Mouse (Mus musculus): ENCODE results near the gene Riox1. TPM values are rescaled to one million over a fixed set of nuclear protein-coding genes. Genes with fewer than 3 reads are reported as not detected.

Riox1 gene
- polyA plus RNA-seq, 1 experiment, result 2.4 TPM

DNA sequence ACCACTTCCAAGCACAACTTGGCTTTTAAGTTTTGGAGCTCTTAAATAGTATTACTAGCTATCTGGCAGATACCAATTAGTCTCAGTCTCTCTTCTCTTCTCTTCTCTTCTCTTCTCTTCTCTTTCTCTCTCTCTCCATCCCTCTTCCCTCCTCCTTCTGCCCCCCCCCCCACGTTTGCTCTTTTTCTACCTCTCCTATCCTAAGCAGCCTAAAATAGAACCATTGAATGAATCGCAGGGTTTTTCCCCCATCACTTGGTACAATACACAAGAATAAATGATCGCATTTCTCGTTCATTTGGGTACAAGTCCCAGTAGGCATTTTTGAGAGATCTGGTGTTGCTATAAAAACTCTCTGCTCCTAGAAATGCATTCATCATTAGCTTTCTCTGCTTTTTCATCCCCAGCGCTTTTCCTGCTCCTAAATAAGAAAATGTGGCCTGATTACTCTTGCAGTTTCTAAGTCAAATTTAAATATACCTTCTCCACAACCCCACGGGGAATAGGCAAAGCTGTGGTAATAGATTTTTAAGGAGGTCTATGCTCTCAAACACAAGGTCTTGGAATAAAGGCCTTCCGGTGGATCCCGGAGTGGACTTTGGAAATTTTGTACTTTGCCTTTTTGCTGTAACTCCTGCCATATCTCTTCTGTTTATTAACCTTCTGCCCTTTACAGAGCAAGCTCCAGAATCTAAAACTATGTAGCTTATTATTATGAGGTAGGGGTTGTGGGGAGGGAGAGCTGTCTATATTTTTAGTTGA is 27.5 kb upstream of the Riox1 start:
- no peaks in the 10 kb centered on the region for H3K27me3 ChIP-seq (ENCODE audit: control insufficient read depth, insufficient read depth, low read length)
- peaks cover 7% of the 10 kb centered on the region for H3K4me1 ChIP-seq (ENCODE audit: control insufficient read depth, insufficient read depth, low read length)
- TF ChIP-seq POLR2A (IDR thresholded peaks at IDR 0.05; ENCODE audit: control insufficient read depth, low read depth, low read length) (no peak), CTCF (IDR thresholded peaks at IDR 0.05; ENCODE audit: control insufficient read depth, insufficient read depth, insufficient replicate concordance, low read depth, low read length) (no peak)
- H3K27ac ChIP-seq (ENCODE audit: control insufficient read depth, insufficient read depth, low read depth, low read length), result no peak overlapping the region
- H3K4me3 ChIP-seq (ENCODE audit: control insufficient read depth, low read depth, low read length), result no peak overlapping the region
- H3K36me3 ChIP-seq (ENCODE audit: control insufficient read depth, insufficient read depth, low read length), result no peaks in the 10 kb centered on the region

- TF ChIP-seq POLR2A (IDR thresholded peaks at IDR 0.05; ENCODE audit: control insufficient read depth, low read depth, low read length), result no peak
- TF ChIP-seq CTCF (IDR thresholded peaks at IDR 0.05; ENCODE audit: control insufficient read depth, insufficient read depth, insufficient replicate concordance, low read depth, low read length), result no peak
- Histone ChIP-seq H3K4me1 (ENCODE audit: control insufficient read depth, insufficient read depth, low read length) (peaks cover 7% of the 10 kb centered on the region), H3K4me3 (ENCODE audit: control insufficient read depth, low read depth, low read length) (no peak overlapping the region), H3K36me3 (ENCODE audit: control insufficient read depth, insufficient read depth, low read length) (no peaks in the 10 kb centered on the region), H3K27me3 (ENCODE audit: control insufficient read depth, insufficient read depth, low read length) (no peaks in the 10 kb centered on the region), H3K27ac (ENCODE audit: control insufficient read depth, insufficient read depth, low read depth, low read length) (no peak overlapping the region)
Measured at GRCm38 (mm10) chr12:83923486-83923859, 26.9 kb upstream of the Riox1 start.

DNA sequence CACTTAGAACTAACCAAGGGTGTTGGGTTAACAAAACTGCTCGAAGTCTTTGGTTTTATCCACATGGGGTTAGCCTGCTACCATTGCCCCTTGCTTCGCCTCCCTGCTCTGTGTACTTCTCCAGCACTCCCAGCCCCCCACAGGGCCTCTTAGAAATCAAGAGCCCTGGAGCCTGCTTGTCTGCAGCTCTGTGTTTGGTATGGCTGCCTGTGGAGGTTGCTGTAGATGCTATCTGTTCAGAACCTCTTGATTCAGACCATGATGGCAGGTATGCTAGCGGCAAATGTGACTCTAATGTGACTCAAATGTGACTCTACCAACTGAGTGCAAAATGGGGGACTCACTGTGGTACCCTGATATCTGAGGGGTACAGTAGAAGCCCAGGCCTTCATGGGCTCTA is 26.1 kb upstream of the Riox1 start:
- no peak overlapping the region for H3K4me3 ChIP-seq (ENCODE audit: control insufficient read depth, low read depth, low read length)
- H3K27me3 ChIP-seq (ENCODE audit: control insufficient read depth, insufficient read depth, low read length), result no peaks in the 10 kb centered on the region
- peaks cover 7% of the 10 kb centered on the region for H3K4me1 ChIP-seq (ENCODE audit: control insufficient read depth, insufficient read depth, low read length)
- no peak overlapping the region for H3K27ac ChIP-seq (ENCODE audit: control insufficient read depth, insufficient read depth, low read depth, low read length)
- no peaks in the 10 kb centered on the region for H3K36me3 ChIP-seq (ENCODE audit: control insufficient read depth, insufficient read depth, low read length)
- TF ChIP-seq CTCF (IDR thresholded peaks at IDR 0.05; ENCODE audit: control insufficient read depth, insufficient read depth, insufficient replicate concordance, low read depth, low read length), result no peak
- no peak for TF ChIP-seq POLR2A (IDR thresholded peaks at IDR 0.05; ENCODE audit: control insufficient read depth, low read depth, low read length)

DNA sequence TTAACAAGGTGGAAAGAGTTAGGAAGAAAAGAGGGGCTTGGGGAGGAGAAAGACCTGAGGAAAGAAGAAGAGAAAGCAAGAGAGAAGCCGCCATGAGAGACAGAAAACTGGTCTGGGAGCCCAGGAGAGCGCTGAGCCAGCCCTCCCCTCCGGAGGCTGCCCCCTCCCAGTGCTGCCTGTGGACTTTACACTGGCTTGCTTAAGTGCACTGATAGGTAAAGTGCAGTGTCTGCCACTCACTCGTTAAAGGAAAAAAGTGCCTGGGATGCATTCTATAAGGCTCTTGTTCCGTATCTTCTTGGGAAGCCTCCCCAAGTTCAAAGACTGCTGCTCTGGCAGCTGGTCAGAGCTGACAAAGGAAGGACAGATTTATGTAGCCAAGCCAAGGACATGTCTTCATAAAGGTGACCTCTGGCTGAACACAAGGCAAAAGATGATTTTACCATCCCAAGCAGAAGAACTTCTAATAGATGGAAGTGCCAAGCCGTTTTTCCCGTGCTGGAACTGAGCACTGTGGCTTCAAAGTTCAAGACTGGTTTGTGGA is 25.2 kb upstream of the Riox1 start:
- no peak overlapping the region for H3K4me3 ChIP-seq (ENCODE audit: control insufficient read depth, low read depth, low read length)

GRCm38 (mm10) chr12:83926061-83926460 is 24.3 kb upstream of the Riox1 start:
- Histone ChIP-seq H3K27ac (ENCODE audit: control insufficient read depth, insufficient read depth, low read depth, low read length) (no peak overlapping the region), H3K36me3 (ENCODE audit: control insufficient read depth, insufficient read depth, low read length) (no peaks in the 10 kb centered on the region), H3K27me3 (ENCODE audit: control insufficient read depth, insufficient read depth, low read length) (no peaks in the 10 kb centered on the region), H3K4me3 (ENCODE audit: control insufficient read depth, low read depth, low read length) (no peak overlapping the region), H3K4me1 (ENCODE audit: control insufficient read depth, insufficient read depth, low read length) (no peaks in the 10 kb centered on the region; the same call in 1 of the 2 replicates)
- TF ChIP-seq CTCF (IDR thresholded peaks at IDR 0.05; ENCODE audit: control insufficient read depth, insufficient read depth, insufficient replicate concordance, low read depth, low read length) (no peak), POLR2A (IDR thresholded peaks at IDR 0.05; ENCODE audit: control insufficient read depth, low read depth, low read length) (no peak)

More for the DNA sequence above, 25.2 kb upstream of the Riox1 start:
- Histone ChIP-seq H3K27me3 (ENCODE audit: control insufficient read depth, insufficient read depth, low read length) (no peaks in the 10 kb centered on the region), H3K36me3 (ENCODE audit: control insufficient read depth, insufficient read depth, low read length) (no peaks in the 10 kb centered on the region), H3K4me1 (ENCODE audit: control insufficient read depth, insufficient read depth, low read length) (peaks cover 4% of the 10 kb centered on the region), H3K27ac (ENCODE audit: control insufficient read depth, insufficient read depth, low read depth, low read length) (no peak overlapping the region)
- TF ChIP-seq POLR2A (IDR thresholded peaks at IDR 0.05; ENCODE audit: control insufficient read depth, low read depth, low read length), result no peak
- TF ChIP-seq CTCF (IDR thresholded peaks at IDR 0.05; ENCODE audit: control insufficient read depth, insufficient read depth, insufficient replicate concordance, low read depth, low read length), result no peak

GRCm38 (mm10) chr12:83927747-83928146 is 22.7 kb upstream of the Riox1 start:
- H3K27ac ChIP-seq (ENCODE audit: control insufficient read depth, insufficient read depth, low read depth, low read length), result no peak overlapping the region
- H3K4me3 ChIP-seq (ENCODE audit: control insufficient read depth, low read depth, low read length), result no peak overlapping the region
- TF ChIP-seq POLR2A (IDR thresholded peaks at IDR 0.05; ENCODE audit: control insufficient read depth, low read depth, low read length) (no peak), CTCF (IDR thresholded peaks at IDR 0.05; ENCODE audit: control insufficient read depth, insufficient read depth, insufficient replicate concordance, low read depth, low read length) (no peak)
- peaks cover 2% of the 10 kb centered on the region; the same call in 1 of the 2 replicates for H3K4me1 ChIP-seq (ENCODE audit: control insufficient read depth, insufficient read depth, low read length)
- no peaks in the 10 kb centered on the region for H3K27me3 ChIP-seq (ENCODE audit: control insufficient read depth, insufficient read depth, low read length)
- no peaks in the 10 kb centered on the region for H3K36me3 ChIP-seq (ENCODE audit: control insufficient read depth, insufficient read depth, low read length)

GRCm38 (mm10) chr12:83929186-83929804 is 21.1 kb upstream of the Riox1 start:
- H3K36me3 ChIP-seq (ENCODE audit: control insufficient read depth, insufficient read depth, low read length), result no peaks in the 10 kb centered on the region
- H3K4me1 ChIP-seq (ENCODE audit: control insufficient read depth, insufficient read depth, low read length), result peaks cover 2% of the 10 kb centered on the region; the same call in 1 of the 2 replicates
- H3K27ac ChIP-seq (ENCODE audit: control insufficient read depth, insufficient read depth, low read depth, low read length), result no peak overlapping the region
- no peaks in the 10 kb centered on the region for H3K27me3 ChIP-seq (ENCODE audit: control insufficient read depth, insufficient read depth, low read length)
- TF ChIP-seq CTCF (IDR thresholded peaks at IDR 0.05; ENCODE audit: control insufficient read depth, insufficient read depth, insufficient replicate concordance, low read depth, low read length), result no peak
- TF ChIP-seq POLR2A (IDR thresholded peaks at IDR 0.05; ENCODE audit: control insufficient read depth, low read depth, low read length), result no peak
- no peak overlapping the region for H3K4me3 ChIP-seq (ENCODE audit: control insufficient read depth, low read depth, low read length)

Measured in testis, adult 2 months (tissue).